Mouse (Mus musculus): ENCODE data around the gene Mn1. TPM values are rescaled to one million over a fixed set of nuclear protein-coding genes. Genes with fewer than 3 reads are reported as not detected.

The Mn1 gene
- polyA plus RNA-seq, 1 experiment, result 1.7 TPM

DNA sequence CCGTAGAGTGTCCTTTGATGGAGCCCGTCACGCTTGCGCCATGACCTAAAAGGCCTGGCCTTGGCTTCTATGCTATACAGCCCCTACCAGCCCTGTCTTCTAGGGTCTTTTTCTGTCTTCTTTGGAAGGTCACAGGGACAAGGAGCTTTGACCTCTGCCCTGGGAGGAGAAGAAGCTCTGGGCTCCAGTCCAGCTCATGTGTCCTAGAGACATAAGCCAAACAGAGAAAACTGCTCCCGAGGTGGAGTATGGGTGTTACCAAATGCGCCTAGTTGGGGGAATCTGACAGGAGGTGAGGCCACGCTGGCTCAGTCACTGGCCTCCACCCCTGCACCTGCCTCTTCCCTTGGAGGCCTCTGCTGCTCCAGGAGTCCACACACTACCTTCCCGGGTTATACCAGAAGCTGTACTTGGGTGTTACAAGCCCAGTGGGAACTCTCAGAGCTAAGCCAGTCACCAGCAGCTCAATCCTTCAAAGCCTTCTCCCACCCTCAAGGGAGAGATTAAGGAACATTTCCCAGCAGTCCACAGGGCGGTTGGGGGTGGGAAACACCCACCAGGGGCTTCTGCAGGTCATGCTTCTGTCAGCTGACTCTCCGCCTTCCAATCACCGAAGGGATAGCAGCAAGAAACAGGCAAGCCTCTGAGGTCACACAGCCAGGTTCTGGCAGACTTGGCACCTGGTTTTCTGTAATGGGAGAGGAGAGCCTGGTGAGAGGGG lies 25.1 kb downstream of the Mn1 start:
- WGBS, result 77% methylated on average over 11 of the region's 11 CpGs
- TF ChIP-seq POLR2A (IDR thresholded peaks at IDR 0.05; ENCODE audit: borderline replicate concordance, control insufficient read depth, low read depth, low read length) (no peak), CTCF (IDR thresholded peaks at IDR 0.05; ENCODE audit: control insufficient read depth, insufficient read depth, low read length) (no peak)
- no peak overlapping the region for H3K4me3 ChIP-seq (replicated peaks; ENCODE audit: control insufficient read depth, low read depth, low read length)
- H3K27ac ChIP-seq (ENCODE audit: control insufficient read depth, insufficient read depth, low read depth, low read length, poor library complexity), result no peak overlapping the region
- peaks cover 2% of the 10 kb centered on the region; the same call in 1 of the 2 replicates for H3K4me1 ChIP-seq (ENCODE audit: control insufficient read depth, insufficient read depth, low read length)

DNA sequence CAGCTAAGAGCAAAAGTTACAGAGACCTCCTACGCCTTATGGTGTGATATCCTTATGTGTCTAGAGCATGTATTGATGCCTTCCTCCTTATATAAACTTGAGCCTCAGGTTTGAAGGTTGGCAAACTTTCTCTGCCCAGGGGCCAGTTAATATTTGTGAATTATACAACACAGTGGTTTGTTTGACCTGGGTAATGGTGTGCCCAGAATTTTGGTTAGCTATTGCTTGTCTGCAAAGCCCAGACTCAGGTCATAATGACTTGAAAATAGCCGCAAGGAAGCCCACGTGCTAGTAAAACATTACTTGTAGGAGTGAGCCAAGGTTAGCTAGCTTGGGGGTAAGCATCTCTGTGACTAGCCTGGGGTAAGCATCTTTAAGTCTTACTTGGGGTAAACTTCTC lies 26.5 kb downstream of the Mn1 start:
- Histone ChIP-seq H3K4me3 (replicated peaks; ENCODE audit: control insufficient read depth, low read depth, low read length) (no peak overlapping the region), H3K27ac (ENCODE audit: control insufficient read depth, insufficient read depth, low read depth, low read length, poor library complexity) (no peak overlapping the region), H3K4me1 (ENCODE audit: control insufficient read depth, insufficient read depth, low read length) (peaks cover 2% of the 10 kb centered on the region; the same call in 1 of the 2 replicates)
- TF ChIP-seq POLR2A (IDR thresholded peaks at IDR 0.05; ENCODE audit: borderline replicate concordance, control insufficient read depth, low read depth, low read length), result no peak
- no peak for TF ChIP-seq CTCF (IDR thresholded peaks at IDR 0.05; ENCODE audit: control insufficient read depth, insufficient read depth, low read length)
- WGBS, result 82% methylated on average over 3 of the region's 3 CpGs

DNA sequence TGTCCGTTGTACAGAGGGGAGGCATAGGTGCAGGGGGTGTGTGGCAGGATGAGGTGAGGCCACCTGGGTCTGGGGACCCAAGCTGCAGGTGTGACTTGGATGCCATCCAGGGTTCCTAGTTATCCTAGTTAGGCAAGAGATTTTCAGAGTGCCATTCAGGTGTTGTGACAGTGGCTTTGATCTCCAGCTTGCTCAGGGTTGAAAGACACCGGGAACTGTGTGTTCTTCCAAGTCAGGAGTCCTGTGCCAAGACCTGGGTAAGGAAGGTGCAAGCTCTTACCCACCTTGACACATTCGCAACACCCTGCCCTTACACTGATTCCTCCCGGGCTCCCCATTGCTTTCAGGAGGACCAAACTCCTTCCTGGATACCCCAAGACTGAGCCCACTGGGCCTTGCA lies 27.2 kb downstream of the Mn1 start:
- Histone ChIP-seq H3K27ac (ENCODE audit: control insufficient read depth, insufficient read depth, low read depth, low read length, poor library complexity) (no peak overlapping the region), H3K4me3 (replicated peaks; ENCODE audit: control insufficient read depth, low read depth, low read length) (no peak overlapping the region), H3K4me1 (ENCODE audit: control insufficient read depth, insufficient read depth, low read length) (peaks cover 2% of the 10 kb centered on the region; the same call in 1 of the 2 replicates)
- TF ChIP-seq CTCF (IDR thresholded peaks at IDR 0.05; ENCODE audit: control insufficient read depth, insufficient read depth, low read length), result no peak
- no peak for TF ChIP-seq POLR2A (IDR thresholded peaks at IDR 0.05; ENCODE audit: borderline replicate concordance, control insufficient read depth, low read depth, low read length)
- 78% methylated on average over 4 of the region's 4 CpGs for WGBS

DNA sequence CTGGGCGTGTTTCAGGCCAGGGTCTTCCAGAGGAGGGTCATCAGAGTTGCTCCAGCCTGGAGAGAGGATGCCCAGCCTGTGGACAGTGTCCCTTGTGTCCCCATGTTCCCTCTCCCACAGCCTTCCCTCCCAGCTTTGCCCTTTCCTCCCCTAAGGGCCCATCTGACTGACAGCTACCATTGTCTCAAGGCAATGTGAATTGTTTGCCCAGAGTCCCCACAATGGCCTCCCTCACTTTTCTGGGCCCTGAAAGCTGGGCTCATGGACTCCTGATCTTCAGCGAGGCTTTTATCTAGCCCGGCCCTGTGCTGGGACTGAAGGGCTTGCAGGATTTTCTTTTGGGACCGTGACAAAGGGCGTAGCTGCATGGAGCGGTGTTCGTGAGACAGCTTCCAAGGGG lies 29.5 kb downstream of the Mn1 start:
- 86% methylated on average over 7 of the region's 7 CpGs for WGBS
- H3K4me1 ChIP-seq (ENCODE audit: control insufficient read depth, insufficient read depth, low read length), result no peaks in the 10 kb centered on the region; the same call in 1 of the 2 replicates
- H3K4me3 ChIP-seq (replicated peaks; ENCODE audit: control insufficient read depth, low read depth, low read length), result no peak overlapping the region
- no peak for TF ChIP-seq CTCF (IDR thresholded peaks at IDR 0.05; ENCODE audit: control insufficient read depth, insufficient read depth, low read length)
- TF ChIP-seq POLR2A (IDR thresholded peaks at IDR 0.05; ENCODE audit: borderline replicate concordance, control insufficient read depth, low read depth, low read length), result no peak
- no peak overlapping the region for H3K27ac ChIP-seq (ENCODE audit: control insufficient read depth, insufficient read depth, low read depth, low read length, poor library complexity)

DNA sequence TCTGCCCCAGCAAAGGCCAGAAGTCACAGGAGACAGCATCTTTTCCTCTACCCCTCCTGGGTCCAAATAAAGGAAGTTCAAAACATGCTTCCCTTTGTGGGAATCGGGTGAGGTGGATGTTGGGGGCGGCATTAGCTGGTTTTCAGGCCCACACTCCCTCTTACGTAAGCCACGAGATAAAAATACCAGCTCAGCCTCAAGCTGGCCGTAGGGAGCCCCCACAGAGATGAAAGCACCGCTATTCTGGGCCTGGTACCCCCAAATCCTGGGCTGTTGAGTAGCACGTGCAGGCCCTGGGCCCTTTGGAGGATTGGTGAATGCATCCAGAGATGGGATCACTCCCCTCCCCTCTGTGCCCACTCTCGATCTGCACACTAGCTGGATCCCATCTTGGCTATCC lies 32.5 kb downstream of the Mn1 start:
- H3K4me1 ChIP-seq (ENCODE audit: control insufficient read depth, insufficient read depth, low read length), result no peaks in the 10 kb centered on the region; the same call in 1 of the 2 replicates
- TF ChIP-seq POLR2A (IDR thresholded peaks at IDR 0.05; ENCODE audit: borderline replicate concordance, control insufficient read depth, low read depth, low read length) (no peak), CTCF (IDR thresholded peaks at IDR 0.05; ENCODE audit: control insufficient read depth, insufficient read depth, low read length) (no peak)
- H3K4me3 ChIP-seq (replicated peaks; ENCODE audit: control insufficient read depth, low read depth, low read length), result no peak overlapping the region
- 20% methylated on average over 8 of the region's 8 CpGs for WGBS
- H3K27ac ChIP-seq (ENCODE audit: control insufficient read depth, insufficient read depth, low read depth, low read length, poor library complexity), result no peak overlapping the region

DNA sequence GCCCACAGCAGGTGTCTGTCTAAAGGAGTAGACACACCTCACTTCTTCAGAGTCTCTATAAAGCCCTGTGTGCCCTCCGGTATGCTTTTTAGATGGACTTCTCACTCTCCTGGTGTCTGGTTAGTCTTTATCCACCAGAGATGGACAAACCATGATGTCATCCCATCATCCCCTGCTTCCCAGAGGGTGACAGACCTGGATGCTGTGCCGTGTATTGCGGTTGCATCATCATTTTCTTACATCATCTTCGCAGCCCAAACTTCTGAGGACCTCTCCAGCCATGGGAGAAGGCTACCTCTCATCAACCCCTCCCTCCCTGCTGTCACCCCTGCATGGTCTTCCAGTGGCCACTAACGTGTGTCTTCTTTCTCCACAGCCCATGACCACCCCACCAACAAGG lies 37.1 kb downstream of the Mn1 start:
- WGBS, result 61% methylated on average over 5 of the region's 5 CpGs
- TF ChIP-seq CTCF (IDR thresholded peaks at IDR 0.05; ENCODE audit: control insufficient read depth, insufficient read depth, low read length), result no peak
- TF ChIP-seq POLR2A (IDR thresholded peaks at IDR 0.05; ENCODE audit: borderline replicate concordance, control insufficient read depth, low read depth, low read length), result no peak
- Histone ChIP-seq H3K27ac (ENCODE audit: control insufficient read depth, insufficient read depth, low read depth, low read length, poor library complexity) (no peak overlapping the region), H3K4me3 (replicated peaks; ENCODE audit: control insufficient read depth, low read depth, low read length) (no peak overlapping the region), H3K4me1 (ENCODE audit: control insufficient read depth, insufficient read depth, low read length) (no peaks in the 10 kb centered on the region)

DNA sequence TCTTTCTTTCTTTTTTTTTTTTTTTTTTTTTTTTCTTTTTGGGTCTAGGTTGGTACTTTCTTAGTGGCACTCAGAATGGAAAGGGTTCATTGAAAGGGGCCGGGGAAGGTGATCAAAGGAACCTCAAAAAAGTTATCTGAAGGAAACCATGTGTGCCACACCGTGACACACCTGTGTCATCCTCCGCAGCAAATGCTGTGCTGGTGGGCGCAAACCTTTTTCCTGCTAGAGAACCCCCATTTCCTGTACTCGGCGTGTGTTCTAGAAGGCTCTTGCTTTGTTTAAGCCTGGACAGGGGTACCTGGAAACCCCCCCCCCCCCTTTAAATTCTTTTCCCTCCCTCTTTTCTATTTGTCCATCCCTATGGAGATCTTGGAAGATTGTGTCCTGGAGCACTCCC lies 37.7 kb downstream of the Mn1 start:
- Histone ChIP-seq H3K4me1 (ENCODE audit: control insufficient read depth, insufficient read depth, low read length) (no peaks in the 10 kb centered on the region), H3K4me3 (replicated peaks; ENCODE audit: control insufficient read depth, low read depth, low read length) (no peak overlapping the region), H3K27ac (ENCODE audit: control insufficient read depth, insufficient read depth, low read depth, low read length, poor library complexity) (no peak overlapping the region)
- WGBS, result 73% methylated on average over 6 of the region's 6 CpGs
- TF ChIP-seq POLR2A (IDR thresholded peaks at IDR 0.05; ENCODE audit: borderline replicate concordance, control insufficient read depth, low read depth, low read length) (no peak), CTCF (IDR thresholded peaks at IDR 0.05; ENCODE audit: control insufficient read depth, insufficient read depth, low read length) (no peak)

DNA sequence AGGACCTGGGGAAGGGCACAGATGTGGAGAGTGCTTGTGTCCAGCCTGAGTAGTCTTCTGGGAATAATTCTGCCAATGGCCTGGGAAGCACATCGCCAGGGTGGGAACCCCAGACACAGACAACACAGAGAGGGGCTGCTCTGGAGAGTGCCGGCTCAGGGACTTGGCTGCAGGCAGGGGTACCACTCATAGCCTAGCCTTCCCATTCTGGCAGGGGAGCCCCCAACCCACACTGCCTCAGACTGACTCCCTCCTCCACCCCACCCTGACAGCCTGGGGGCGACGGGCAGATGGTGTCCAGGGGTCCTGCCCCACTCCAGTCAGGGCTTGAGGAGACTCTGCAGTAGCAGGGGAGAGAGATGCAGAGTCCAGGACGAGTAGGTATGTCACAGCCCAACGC lies 41.5 kb downstream of the Mn1 start:
- no peak overlapping the region for H3K27ac ChIP-seq (ENCODE audit: control insufficient read depth, insufficient read depth, low read depth, low read length, poor library complexity)
- WGBS, result 79% methylated on average over 6 of the region's 6 CpGs
- no peaks in the 10 kb centered on the region for H3K4me1 ChIP-seq (ENCODE audit: control insufficient read depth, insufficient read depth, low read length)
- TF ChIP-seq POLR2A (IDR thresholded peaks at IDR 0.05; ENCODE audit: borderline replicate concordance, control insufficient read depth, low read depth, low read length) (no peak), CTCF (IDR thresholded peaks at IDR 0.05; ENCODE audit: control insufficient read depth, insufficient read depth, low read length) (no peak)
- no peak overlapping the region for H3K4me3 ChIP-seq (replicated peaks; ENCODE audit: control insufficient read depth, low read depth, low read length)

Data from bone marrow, adult 2 months (tissue).